Mouse (Mus musculus) small intestine, adult 2 months (tissue): ENCODE measurements at regions not wholly inside any gene's neighbourhood (a gene's known extent, or its start where the extent isn't known, plus 50 kb on each side); places are given as distances from the start of the nearest gene placed in this dataset.

Experiments
- CTCF ChIP-seq: fragments of 200-500 bp; IDR thresholded peaks from 2 replicates; pipeline ENCODE4 v1.5.1; 2012; ENCODE audit warnings: low read depth, mild to moderate bottlenecking, control low read depth, inconsistent platforms, low read length, moderate library complexity, mixed read lengths; ENCODE audit not compliant: insufficient replicate concordance, insufficient read length; ENCODE audit errors: extremely low read depth
- POLR2A ChIP-seq: fragments of 200-500 bp; IDR thresholded peaks from 2 replicates; pipeline ENCODE4 v1.6.1; 2012; ENCODE audit warnings: low read depth, mild to moderate bottlenecking, control low read depth, inconsistent platforms, low read length, moderate library complexity

GRCm38 (mm10) chr6:52379588-52379987 lies 66.3 kb downstream of the Evx1 start:
- TF ChIP-seq POLR2A (no peak), CTCF (no peak)
